Mouse (Mus musculus) retina, adult 2 months (tissue): ENCODE results near the gene Gm20695.
"Not testable (repeated sequence)": the region's sequence is repeated elsewhere in the genome, so short reads cannot be mapped to it uniquely, and the experiment has no call there.

ENCODE experiments used
- DNase-seq: peaks from one replicate; pipeline ENCODE4 v3.0.0-alpha.2; 2012; ENCODE audit warnings: low read depth, low spot score

The Gm20695 gene

GRCm38 (mm10) chr16:3884201-3885064 is at the start of gene Gm20695, which contains the start of gene Zfp597:
Gene Gm20695, plus strand, starts transcription at chr16:3884648.
Gene Zfp597, minus strand, starts transcription at chr16:3884561.
- DNase-seq, result peak; percentile 87

GRCm38 (mm10) chr16:3835461-3835860 is 49.0 kb upstream of the Gm20695 start:
- DNase-seq, result no peak

- DNase-seq, result no peak
These were observed 45.1 kb upstream of the Gm20695 start for GRCm38 (mm10) chr16:3839157-3839885.

GRCm38 (mm10) chr16:3842989-3843388 is 41.5 kb upstream of the Gm20695 start:
- DNase-seq, result no peak

GRCm38 (mm10) chr16:3843796-3844195 is 40.7 kb upstream of the Gm20695 start:
- DNase-seq, result no peak

- DNase-seq, result peak; percentile 94
These were observed 37.5 kb upstream of the Gm20695 start, which contains the start of gene Zfp174 for GRCm38 (mm10) chr16:3846711-3847518. Gene Zfp174, plus strand, starts transcription at chr16:3847268.

GRCm38 (mm10) chr16:3847871-3848270 is 36.6 kb upstream of the Gm20695 start:
- DNase-seq, result no peak

- DNase-seq, result no peak
These were observed 36.0 kb upstream of the Gm20695 start for GRCm38 (mm10) chr16:3848416-3848815.

GRCm38 (mm10) chr16:3851301-3851700 is 33.1 kb upstream of the Gm20695 start:
- DNase-seq, result not testable (repeated sequence)

- DNase-seq, result no peak
These were observed 31.9 kb upstream of the Gm20695 start for GRCm38 (mm10) chr16:3852586-3852985.

- no peak for DNase-seq
These were observed 29.8 kb upstream of the Gm20695 start for GRCm38 (mm10) chr16:3854437-3855182.

GRCm38 (mm10) chr16:3855776-3856175 is 28.7 kb upstream of the Gm20695 start:
- no peak for DNase-seq

GRCm38 (mm10) chr16:3859254-3859653 is 25.2 kb upstream of the Gm20695 start:
- DNase-seq, result no peak

- no peak for DNase-seq
These were observed 12.6 kb upstream of the Gm20695 start for GRCm38 (mm10) chr16:3871815-3872214.

- DNase-seq, result peak; percentile 82
These were observed 12.0 kb upstream of the Gm20695 start, which contains the start of gene Naa60 for GRCm38 (mm10) chr16:3872216-3873047. Gene Naa60, plus strand, starts transcription at chr16:3872375.

GRCm38 (mm10) chr16:3876346-3876745 is 8.1 kb upstream of the Gm20695 start:
- no peak for DNase-seq

GRCm38 (mm10) chr16:3885065-3885670 is 720 bp downstream of the Gm20695 start:
- DNase-seq, result no peak

GRCm38 (mm10) chr16:3891621-3892295 is 7.3 kb downstream of the Gm20695 start:
- no peak for DNase-seq

GRCm38 (mm10) chr16:3893739-3894138 is 9.3 kb downstream of the Gm20695 start:
- no peak for DNase-seq
